Mouse (Mus musculus) lung, postnatal 36 days (tissue): ENCODE results near the gene Stim2.

Experiments used
- DNase-seq: peaks from one replicate; pipeline ENCODE4 v3.0.0; 2022; ENCODE audit warnings: mixed read lengths

The Stim2 gene

DNA sequence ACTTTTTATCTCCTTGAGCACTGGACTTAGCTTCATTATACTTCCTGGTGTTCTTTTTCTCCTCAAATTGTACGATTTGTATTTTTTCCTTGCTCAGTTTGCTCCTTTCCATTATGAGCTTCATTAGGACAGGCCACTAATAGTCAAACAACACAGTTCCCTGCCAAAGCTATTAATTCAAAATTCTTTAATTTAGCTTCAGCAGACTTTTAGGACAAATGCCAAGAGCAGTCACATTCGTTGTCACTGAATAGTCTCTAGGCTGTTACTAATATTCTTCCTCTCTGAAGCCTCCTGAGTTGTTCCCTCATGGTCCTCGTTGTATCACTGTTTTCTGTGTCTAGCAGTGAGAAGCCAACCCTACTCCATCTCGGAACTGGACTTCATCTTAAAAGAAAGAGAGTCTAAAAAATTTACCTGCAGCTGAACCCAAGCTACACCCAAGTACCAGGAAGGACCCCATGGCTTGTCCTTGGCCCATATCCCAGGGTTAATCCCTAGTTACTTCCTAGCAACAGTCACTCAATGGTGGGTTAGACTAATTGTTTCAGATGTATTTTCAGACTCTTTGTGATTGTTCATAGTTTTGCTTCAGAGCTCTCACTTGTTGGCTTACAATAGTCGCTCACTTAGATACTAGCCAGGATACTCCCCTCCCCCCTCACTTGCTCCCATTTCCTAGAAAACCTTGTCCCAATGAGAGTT, 149.9 kb downstream of the Stim2 start:
- DNase-seq, result no peak

DNA sequence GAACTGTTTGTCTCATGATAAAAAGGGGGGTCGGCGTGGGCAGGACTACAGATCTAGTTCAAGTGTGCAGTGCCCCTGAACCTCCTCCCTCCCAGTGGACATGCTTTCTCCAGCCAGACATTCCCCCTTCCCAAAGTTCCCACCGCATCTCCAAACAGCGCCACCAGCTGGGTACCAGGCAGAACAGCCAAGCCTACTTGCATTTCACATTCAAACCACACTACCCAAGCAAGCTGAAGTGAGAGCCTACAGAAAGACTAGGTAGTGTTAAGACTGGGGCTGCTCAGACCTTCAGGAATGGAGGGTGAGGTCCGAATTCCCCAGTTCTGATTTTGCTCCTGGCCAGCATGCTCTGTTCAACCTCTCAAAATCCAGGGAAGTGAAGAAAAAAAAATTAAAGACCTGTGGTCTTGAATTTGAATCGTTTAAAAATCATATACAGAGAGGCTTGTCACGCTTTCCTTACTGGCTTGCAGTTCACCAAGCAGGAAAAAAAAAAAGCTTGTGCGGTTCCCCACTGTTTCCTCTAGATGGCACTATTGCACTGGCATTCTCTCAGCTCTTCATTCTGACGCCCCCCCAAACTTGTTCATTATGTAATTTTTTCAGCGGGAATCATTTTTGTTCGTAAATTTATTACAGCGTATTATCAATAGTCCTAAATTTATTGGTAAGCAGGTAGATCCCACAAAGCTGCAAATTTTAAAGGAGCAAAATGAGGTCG, 156.4 kb downstream of the Stim2 start:
- DNase-seq, result peak; percentile 50

DNA sequence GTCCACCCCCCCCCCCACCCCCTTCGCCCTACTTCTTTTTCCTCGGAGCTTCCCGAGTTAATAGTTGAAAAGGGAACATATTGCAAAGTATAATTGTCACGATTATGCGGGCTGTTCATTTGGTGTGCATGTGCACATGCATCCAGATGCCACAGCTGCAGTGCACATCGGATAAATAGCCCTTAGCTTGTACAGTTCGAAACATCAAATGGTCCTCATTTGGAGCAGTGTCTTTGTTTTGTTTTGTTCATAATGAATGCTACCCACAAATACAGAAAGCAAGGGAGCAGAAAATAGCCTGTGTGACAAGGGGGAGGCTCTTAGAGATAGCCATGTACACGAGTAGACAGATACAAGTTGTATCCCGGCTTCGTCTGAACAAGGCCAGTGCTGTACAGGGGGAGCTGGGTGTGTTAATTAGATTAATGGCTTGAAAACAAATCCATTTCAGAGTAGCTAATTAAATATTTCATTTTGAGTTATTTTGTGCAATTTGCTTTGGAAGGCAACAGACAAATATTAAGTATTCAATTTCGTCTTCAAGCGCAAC, 157.0 kb downstream of the Stim2 start:
- no peak for DNase-seq

DNA sequence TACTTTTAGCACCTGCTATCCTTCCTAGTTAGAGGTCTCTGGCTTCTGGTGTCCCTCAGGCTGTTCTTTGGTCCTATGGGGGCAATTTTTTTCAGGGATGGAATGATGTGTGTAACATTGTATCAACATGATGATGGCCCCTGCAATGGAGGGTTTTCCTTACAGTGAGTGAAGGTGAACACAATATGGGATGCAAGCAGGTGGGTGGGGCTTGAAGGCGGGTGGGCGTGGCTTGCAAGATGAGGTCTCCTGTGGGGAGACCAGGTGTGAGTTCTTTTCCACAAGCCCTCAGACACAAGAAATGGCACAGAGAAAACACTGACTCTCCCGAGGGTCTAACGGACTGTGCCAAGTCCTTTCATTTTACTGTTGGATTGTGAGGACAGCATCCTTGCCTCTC, 157.6 kb downstream of the Stim2 start:
- no peak for DNase-seq

DNA sequence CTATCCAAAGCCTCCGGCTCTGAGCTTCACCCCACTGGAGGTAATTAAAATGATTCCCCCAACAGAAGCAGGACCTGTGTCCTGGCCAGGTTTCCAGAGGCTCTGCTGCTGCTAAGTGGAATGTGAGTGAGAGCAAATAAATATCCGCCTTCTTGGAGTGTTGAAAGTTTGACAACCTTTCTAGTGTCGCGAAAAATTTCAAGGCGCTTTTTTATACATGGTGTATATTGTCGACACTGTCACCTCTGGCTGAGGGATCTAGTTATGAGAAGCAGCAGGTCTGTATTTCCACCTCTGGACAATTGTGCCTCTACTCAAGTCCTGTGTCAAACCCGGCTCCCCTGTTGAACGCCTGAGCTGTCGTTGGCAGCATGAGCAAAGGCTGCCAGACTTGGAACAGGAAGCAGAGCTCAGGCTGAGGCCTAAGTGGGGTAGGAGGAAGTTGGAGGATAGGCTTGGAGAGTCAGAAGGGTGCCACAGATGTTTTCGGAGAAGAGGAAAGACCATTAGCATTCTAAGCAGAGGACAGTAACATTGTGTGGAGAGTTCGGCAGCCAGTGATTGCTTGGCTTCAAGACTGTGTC, 158.7 kb downstream of the Stim2 start:
- peak; percentile 28 for DNase-seq

DNA sequence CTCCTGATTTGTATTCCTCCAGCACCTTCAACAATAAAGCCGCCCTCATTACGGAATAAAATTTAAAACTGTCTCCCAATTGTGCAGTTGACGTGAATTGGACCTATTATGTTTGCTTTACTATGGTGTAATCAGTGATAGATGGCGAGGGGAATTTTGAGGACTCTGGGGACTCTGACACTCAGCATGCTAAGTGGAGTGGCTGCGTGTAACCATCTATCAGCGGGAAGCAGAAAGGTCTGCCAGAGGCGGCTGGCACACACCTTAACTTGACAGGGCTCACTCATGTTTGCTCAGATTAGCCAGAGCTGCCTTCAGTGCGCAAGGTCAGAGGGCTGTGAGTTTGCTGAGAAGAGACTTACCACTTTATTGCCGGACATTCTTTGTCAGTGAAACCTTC, 159.9 kb downstream of the Stim2 start:
- DNase-seq, result peak; percentile 36

DNA sequence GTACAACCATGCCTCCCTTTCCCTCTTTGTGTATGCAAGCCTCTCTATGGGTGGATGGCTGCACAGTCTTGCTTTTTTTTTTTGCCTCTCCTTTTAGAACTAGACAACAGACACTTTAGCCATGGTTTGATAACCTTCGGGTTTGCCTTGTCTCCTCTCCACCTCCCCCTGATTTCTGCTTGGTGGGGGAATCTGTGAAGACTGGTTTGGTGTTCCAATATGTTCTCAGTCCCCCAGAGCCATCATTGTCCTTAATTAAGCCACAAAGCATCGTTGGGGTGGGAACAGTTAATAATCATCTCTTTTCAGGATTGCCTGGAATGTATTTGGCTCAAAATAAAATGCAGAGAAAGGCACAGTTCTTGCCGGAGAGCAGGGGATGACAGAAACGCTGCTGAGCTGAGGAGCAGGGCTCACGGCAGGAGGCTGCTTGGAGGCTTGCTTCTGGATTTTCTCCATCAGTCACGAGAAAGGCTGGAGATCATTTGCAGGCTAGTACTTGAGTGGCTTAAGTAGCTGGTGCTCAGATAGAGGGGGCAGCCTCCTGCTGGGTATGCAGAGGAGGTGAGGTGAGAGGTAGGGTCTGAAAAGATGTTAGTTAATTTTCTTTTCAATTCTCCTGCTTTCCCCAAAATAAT, 161.0 kb downstream of the Stim2 start:
- DNase-seq, result no peak

DNA sequence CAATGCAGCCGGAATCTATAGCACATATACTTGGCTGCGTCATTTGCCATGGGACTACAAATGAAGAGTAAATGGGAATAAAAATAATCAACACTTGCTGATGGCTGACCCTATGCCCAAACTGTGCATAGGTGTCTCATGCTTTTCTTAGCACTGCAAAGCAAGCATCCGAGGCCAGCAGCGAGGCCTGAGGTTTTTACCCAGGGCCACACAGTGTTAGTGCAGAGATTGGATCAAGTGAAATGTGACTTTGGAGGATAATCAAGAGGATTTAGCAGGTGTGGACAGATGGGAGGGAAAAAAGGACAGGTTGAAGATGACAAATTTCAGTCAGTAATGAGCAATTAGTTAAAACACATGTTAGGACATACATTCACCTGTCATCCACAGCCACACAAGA, 162.3 kb downstream of the Stim2 start:
- DNase-seq, result no peak

DNA sequence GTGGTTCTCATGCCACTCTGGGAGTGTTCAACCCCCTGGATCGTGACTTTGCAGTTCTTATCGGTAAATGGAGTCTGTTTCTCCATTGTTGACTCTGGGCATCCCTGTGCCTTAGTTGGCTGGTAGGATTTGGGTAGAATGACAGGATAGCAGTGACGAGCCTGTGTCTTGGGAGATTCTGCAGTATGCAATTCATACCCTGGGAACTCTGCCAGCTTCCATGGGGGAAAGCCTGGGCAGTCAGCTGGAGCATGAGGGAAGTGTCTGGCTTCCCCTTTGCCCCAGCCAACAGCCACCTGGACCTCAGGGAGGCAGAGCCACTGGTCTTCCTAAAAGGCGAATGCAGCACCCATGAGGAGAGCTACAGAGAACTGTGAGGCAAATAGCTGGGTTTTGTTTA, 165.6 kb downstream of the Stim2 start:
- no peak for DNase-seq
